Mouse (Mus musculus): ENCODE measurements around the gene Sult2a7. TPM values are rescaled to one million over a fixed set of nuclear protein-coding genes. Genes with fewer than 3 reads are reported as not detected.

Sult2a7 gene
- polyA plus RNA-seq (2014; fragmentation: Nextera tagmentation; extraction: Ambion mirVana) = not detected in 2 replicates

DNA sequence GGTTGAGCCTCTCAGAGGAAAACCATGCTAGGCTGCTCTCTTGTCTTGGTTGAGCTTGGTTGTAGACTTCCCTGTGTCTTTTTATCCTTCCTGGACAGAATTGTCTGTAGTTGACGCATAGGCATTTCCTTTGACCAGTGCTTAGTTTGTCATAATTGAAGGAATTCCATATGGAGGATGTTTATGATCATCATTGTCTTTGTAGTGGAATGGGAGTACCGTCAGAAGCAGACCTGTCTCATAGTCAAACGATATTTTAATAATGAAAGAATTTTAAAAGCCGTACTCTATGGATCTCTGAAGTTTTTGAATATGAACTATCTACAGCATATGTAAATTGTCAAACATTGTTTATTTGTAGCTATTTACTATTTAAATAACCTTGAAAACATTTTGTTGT lies at the start of gene Sult2a7:
TSS of gene Sult2a7 (minus strand) at position 101 of the 400 bp plus-strand sequence.
- ATAC-seq (ENCODE audit: low FRiP score) = no peak
- no peak within 1 kb of the TSS for H3K9ac ChIP-seq (ENCODE audit: low read length)
- H3K27me3 ChIP-seq (ENCODE audit: control insufficient read depth, insufficient read depth, low read length) = no peaks in the 10 kb centered on the region
- peaks cover 10% of the 10 kb centered on the region; the same call in 1 of the 2 replicates for H3K9me3 ChIP-seq (ENCODE audit: control insufficient read depth, low read length)
- 86% methylated on average over 4 of the region's 4 CpGs for WGBS
- no peak within 1 kb of the TSS for H3K4me2 ChIP-seq
- no peak for DNase-seq (ENCODE audit: low spot score, missing footprints)
- no peak within 1 kb of the TSS for H3K27ac ChIP-seq (ENCODE audit: low read depth, low read length)
- no peaks in the 10 kb centered on the region for H3K4me1 ChIP-seq (ENCODE audit: control insufficient read depth, insufficient read depth, low read length)
- H3K36me3 ChIP-seq (ENCODE audit: control insufficient read depth, insufficient read depth, low read length) = no peaks in the 10 kb centered on the region
- H3K4me3 ChIP-seq (ENCODE audit: low read depth, low read length) = no peak within 1 kb of the TSS

DNA sequence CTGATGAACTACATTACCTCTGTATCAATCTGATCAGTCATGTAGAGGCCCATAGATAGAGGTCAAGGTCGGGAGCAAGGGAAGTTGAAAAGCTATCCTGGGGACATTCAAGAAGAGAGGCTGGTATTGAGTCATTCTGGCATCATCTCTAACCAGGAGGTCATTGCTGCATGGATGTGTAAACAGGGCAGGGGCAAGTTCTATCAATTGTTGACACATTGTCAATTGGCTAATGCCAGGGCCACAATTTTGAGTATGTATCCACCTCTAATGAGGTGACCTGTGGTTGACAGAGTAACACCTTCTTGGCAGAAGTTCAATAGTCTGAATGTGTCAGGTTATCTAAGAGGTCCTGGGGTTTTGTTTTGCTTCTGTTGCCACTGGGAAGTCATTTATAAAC lies 31.2 kb upstream of the Sult2a7 start:
- H3K27ac ChIP-seq (ENCODE audit: low read depth, low read length) = no peak overlapping the region
- ATAC-seq (ENCODE audit: low FRiP score) (no peak), DNase-seq (ENCODE audit: low spot score, missing footprints) (no peak)
- no peaks in the 10 kb centered on the region for H3K36me3 ChIP-seq (ENCODE audit: control insufficient read depth, insufficient read depth, low read length)
- peaks cover 6% of the 10 kb centered on the region; the same call in 1 of the 2 replicates for H3K9me3 ChIP-seq (ENCODE audit: control insufficient read depth, low read length)
- no peaks in the 10 kb centered on the region for H3K4me1 ChIP-seq (ENCODE audit: control insufficient read depth, insufficient read depth, low read length)
- no peak overlapping the region for H3K4me2 ChIP-seq
- no peak overlapping the region for H3K9ac ChIP-seq (ENCODE audit: low read length)
- 52% methylated on average over 1 of the region's 1 CpGs for WGBS
- H3K4me3 ChIP-seq (ENCODE audit: low read depth, low read length) = no peak overlapping the region
- H3K27me3 ChIP-seq (ENCODE audit: control insufficient read depth, insufficient read depth, low read length) = no peaks in the 10 kb centered on the region

DNA sequence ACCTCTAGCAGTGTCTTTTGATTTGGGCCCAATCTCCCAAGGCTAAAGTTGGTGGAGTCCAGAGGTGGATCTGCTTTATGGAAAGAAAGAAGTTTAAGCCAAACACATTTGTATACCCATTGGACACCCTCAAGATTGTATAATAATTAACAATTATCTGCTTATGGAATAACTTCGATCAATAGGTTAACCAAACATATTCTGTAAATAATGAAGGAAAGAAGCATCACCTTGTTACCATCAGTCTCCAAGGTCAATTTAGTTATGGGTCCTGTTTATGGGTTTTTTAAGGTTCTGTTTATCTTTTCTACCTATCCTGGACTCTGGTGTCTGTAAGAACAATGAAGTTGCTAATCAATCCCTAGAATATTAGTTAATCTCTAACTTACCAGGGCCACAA lies 28.6 kb upstream of the Sult2a7 start:
- Histone ChIP-seq H3K4me1 (ENCODE audit: control insufficient read depth, insufficient read depth, low read length) (no peaks in the 10 kb centered on the region), H3K4me3 (ENCODE audit: low read depth, low read length) (no peak overlapping the region), H3K36me3 (ENCODE audit: control insufficient read depth, insufficient read depth, low read length) (no peaks in the 10 kb centered on the region), H3K4me2 (no peak overlapping the region), H3K9ac (ENCODE audit: low read length) (no peak overlapping the region), H3K27ac (ENCODE audit: low read depth, low read length) (no peak overlapping the region), H3K27me3 (ENCODE audit: control insufficient read depth, insufficient read depth, low read length) (no peaks in the 10 kb centered on the region), H3K9me3 (ENCODE audit: control insufficient read depth, low read length) (peaks cover 12% of the 10 kb centered on the region; the same call in 1 of the 2 replicates)
- 81% methylated on average over 1 of the region's 1 CpGs for WGBS
- no peak for DNase-seq (ENCODE audit: low spot score, missing footprints)
- ATAC-seq (ENCODE audit: low FRiP score) = no peak

DNA sequence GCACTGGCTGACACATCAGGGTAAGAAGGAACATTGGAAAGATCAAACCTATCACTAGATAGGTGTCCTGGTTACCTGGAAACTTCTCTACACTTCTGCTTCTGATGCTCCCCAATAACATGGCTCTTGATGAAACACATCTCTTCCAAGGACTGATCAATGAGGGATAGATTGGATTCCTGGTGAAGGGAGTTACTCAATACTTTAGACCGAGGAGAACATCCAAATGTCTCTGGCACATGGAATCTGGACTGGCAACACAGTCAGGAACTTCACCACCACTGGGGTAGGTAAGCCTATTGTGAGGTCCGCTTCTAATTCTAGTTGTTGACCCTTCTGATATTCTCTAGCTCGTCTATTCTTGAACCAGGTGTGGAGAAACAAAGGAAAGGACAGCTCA lies 24.3 kb upstream of the Sult2a7 start:
- Histone ChIP-seq H3K4me2 (no peak overlapping the region), H3K9me3 (ENCODE audit: control insufficient read depth, low read length) (peaks cover 18% of the 10 kb centered on the region)

DNA sequence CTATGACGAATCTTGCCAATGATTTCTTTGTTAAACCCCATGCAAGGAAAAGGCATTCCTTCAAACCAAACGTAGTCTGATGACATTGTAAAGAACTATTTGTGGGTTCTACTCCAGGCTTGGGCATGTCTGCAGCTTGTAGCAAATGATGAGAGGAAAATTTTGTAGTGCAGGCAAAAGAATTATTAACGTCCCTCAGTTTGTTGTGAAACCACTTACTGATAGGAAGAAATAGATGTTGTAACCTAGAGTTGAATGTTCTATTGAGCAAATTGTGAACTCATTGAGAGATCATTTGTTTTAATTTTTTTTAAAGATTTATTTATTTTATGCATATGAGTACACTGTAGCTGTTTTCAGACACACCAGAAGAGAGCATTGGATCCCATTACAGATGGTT lies 1.1 kb downstream of the Sult2a7 start:
- H3K4me2 ChIP-seq = no peak overlapping the region
- no peak overlapping the region for H3K4me3 ChIP-seq (ENCODE audit: low read depth, low read length)
- DNase-seq (ENCODE audit: low spot score, missing footprints) (no peak), ATAC-seq (ENCODE audit: low FRiP score) (no peak)
- H3K9me3 ChIP-seq (ENCODE audit: control insufficient read depth, low read length) = peaks cover 10% of the 10 kb centered on the region; the same call in 1 of the 2 replicates
- WGBS = 75% methylated on average over 3 of the region's 3 CpGs
- no peaks in the 10 kb centered on the region for H3K36me3 ChIP-seq (ENCODE audit: control insufficient read depth, insufficient read depth, low read length)
- H3K9ac ChIP-seq (ENCODE audit: low read length) = no peak overlapping the region
- H3K27ac ChIP-seq (ENCODE audit: low read depth, low read length) = no peak overlapping the region
- H3K4me1 ChIP-seq (ENCODE audit: control insufficient read depth, insufficient read depth, low read length) = no peaks in the 10 kb centered on the region
- no peaks in the 10 kb centered on the region for H3K27me3 ChIP-seq (ENCODE audit: control insufficient read depth, insufficient read depth, low read length)

More for the DNA sequence above, 24.3 kb upstream of the Sult2a7 start:
- DNase-seq (ENCODE audit: low spot score, missing footprints) = no peak
- Histone ChIP-seq H3K36me3 (ENCODE audit: control insufficient read depth, insufficient read depth, low read length) (no peaks in the 10 kb centered on the region), H3K9ac (ENCODE audit: low read length) (no peak overlapping the region), H3K27me3 (ENCODE audit: control insufficient read depth, insufficient read depth, low read length) (no peaks in the 10 kb centered on the region), H3K27ac (ENCODE audit: low read depth, low read length) (no peak overlapping the region), H3K4me1 (ENCODE audit: control insufficient read depth, insufficient read depth, low read length) (no peaks in the 10 kb centered on the region), H3K4me3 (ENCODE audit: low read depth, low read length) (no peak overlapping the region)
- ATAC-seq (ENCODE audit: low FRiP score) = no peak
- 72% methylated on average over 3 of the region's 3 CpGs for WGBS

DNA sequence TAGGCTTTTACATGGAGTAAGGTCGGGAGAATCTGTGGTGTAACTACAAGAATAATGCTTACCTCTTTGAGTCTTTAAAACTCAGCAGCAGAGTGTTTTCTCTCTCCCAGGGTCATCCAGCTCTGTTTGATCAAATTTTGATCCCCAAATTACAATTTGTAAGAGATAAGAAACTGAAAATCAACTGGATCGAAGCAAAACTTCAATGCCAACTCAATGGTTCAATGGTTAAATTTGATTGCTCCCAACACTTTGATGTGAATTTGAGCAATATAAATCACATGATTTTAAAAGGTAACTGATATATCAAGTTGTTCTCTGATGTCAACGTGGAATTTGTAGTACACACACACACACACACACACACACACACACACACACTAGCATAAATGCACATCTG lies 47.5 kb downstream of the Sult2a7 start, which contains the start of gene Sult2a8:
TSS of gene Sult2a8 (minus strand) at position 236 of the 400 bp plus-strand sequence.
- 69% methylated on average over 3 of the region's 3 CpGs for WGBS
- no peak for DNase-seq (ENCODE audit: low spot score, missing footprints)

DNA sequence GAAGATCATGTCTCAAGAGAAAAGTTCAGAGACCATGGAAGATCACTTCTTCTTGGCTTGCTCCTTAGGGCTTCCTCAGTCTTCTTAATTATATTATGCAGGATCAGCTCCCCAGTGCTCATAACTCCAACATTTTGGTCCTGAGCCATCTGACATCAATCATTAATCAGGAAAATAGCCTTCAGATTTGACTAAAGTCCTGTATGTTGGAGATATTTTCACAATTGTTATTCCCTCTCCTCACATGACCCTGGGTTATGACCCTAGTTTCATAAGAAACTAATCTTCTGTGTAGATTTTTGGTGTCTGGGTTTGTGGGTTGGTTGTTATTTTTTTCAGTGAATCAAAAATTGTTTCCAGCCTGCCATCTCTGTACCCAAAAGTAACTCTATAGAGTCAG lies 54.4 kb downstream of the Sult2a7 start:
- Histone ChIP-seq H3K4me1 (ENCODE audit: control insufficient read depth, insufficient read depth, low read length) (no peaks in the 10 kb centered on the region), H3K9ac (ENCODE audit: low read length) (no peak overlapping the region), H3K4me3 (ENCODE audit: low read depth, low read length) (no peak overlapping the region), H3K27ac (ENCODE audit: low read depth, low read length) (no peak overlapping the region), H3K27me3 (ENCODE audit: control insufficient read depth, insufficient read depth, low read length) (no peaks in the 10 kb centered on the region), H3K9me3 (ENCODE audit: control insufficient read depth, low read length) (peaks cover 5% of the 10 kb centered on the region; the same call in 1 of the 2 replicates), H3K4me2 (no peak overlapping the region), H3K36me3 (ENCODE audit: control insufficient read depth, insufficient read depth, low read length) (no peaks in the 10 kb centered on the region)
- ATAC-seq (ENCODE audit: low FRiP score) (no peak), DNase-seq (ENCODE audit: low spot score, missing footprints) (no peak)

More for the DNA sequence above, 47.5 kb downstream of the Sult2a7 start, which contains the start of gene Sult2a8:
- Histone ChIP-seq H3K4me3 (ENCODE audit: low read depth, low read length) (no peak within 1 kb of the TSS), H3K9me3 (ENCODE audit: control insufficient read depth, low read length) (no peaks in the 10 kb centered on the region; the same call in 1 of the 2 replicates), H3K9ac (ENCODE audit: low read length) (no peak within 1 kb of the TSS), H3K4me2 (no peak within 1 kb of the TSS), H3K27ac (ENCODE audit: low read depth, low read length) (no peak within 1 kb of the TSS), H3K4me1 (ENCODE audit: control insufficient read depth, insufficient read depth, low read length) (no peaks in the 10 kb centered on the region), H3K27me3 (ENCODE audit: control insufficient read depth, insufficient read depth, low read length) (no peaks in the 10 kb centered on the region), H3K36me3 (ENCODE audit: control insufficient read depth, insufficient read depth, low read length) (no peaks in the 10 kb centered on the region)
- ATAC-seq (ENCODE audit: low FRiP score) = no peak

DNA sequence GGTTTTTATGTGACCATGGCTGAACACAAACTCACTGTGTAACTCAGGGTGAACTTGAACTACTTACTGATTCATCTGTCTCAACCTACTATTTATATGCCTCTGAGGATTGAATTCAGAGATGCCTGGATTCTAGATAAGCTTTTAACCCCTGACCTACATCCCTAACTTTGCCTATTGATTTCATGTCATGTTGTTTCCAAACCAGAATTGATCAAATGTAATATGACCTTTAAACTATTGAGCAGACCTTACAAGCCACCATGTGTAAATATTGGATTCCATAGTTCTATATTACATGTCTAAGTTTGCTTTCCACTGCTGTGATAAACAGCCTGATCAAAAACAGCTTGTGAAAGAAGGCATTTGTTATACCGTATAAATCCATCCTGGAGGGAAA lies 55.5 kb downstream of the Sult2a7 start:
- WGBS = 73% methylated on average over 1 of the region's 1 CpGs
- H3K27me3 ChIP-seq (ENCODE audit: control insufficient read depth, insufficient read depth, low read length) = no peaks in the 10 kb centered on the region
- H3K9me3 ChIP-seq (ENCODE audit: control insufficient read depth, low read length) = peaks cover 5% of the 10 kb centered on the region; the same call in 1 of the 2 replicates

DNA sequence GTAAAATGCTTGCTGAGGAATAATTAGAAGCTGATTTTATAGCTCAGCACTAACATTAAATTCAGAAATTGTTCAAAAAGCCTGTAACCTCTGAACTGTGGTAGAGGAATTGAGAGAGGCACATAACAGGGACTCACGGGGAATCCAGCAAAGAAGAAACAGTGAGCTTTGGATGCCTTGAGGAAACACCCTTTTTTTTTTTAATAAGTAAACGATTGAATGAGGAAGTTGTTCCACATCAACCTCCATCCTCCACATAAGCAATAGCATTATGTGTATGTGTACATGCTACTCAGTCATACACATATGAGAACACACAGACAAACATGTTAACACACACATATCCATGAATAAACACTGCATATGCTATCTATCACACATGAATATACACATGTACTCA lies 56.0 kb downstream of the Sult2a7 start:
- Histone ChIP-seq H3K9me3 (ENCODE audit: control insufficient read depth, low read length) (peaks cover 5% of the 10 kb centered on the region; the same call in 1 of the 2 replicates), H3K4me1 (ENCODE audit: control insufficient read depth, insufficient read depth, low read length) (no peaks in the 10 kb centered on the region), H3K36me3 (ENCODE audit: control insufficient read depth, insufficient read depth, low read length) (no peaks in the 10 kb centered on the region), H3K27me3 (ENCODE audit: control insufficient read depth, insufficient read depth, low read length) (no peaks in the 10 kb centered on the region), H3K9ac (ENCODE audit: low read length) (no peak overlapping the region), H3K4me3 (ENCODE audit: low read depth, low read length) (no peak overlapping the region), H3K27ac (ENCODE audit: low read depth, low read length) (no peak overlapping the region), H3K4me2 (no peak overlapping the region)
- ATAC-seq (ENCODE audit: low FRiP score) = no peak
- no peak for DNase-seq (ENCODE audit: low spot score, missing footprints)
- WGBS = 82% methylated on average over 2 of the region's 2 CpGs

More for the DNA sequence above, 55.5 kb downstream of the Sult2a7 start:
- no peak overlapping the region for H3K4me3 ChIP-seq (ENCODE audit: low read depth, low read length)
- H3K27ac ChIP-seq (ENCODE audit: low read depth, low read length) = no peak overlapping the region
- DNase-seq (ENCODE audit: low spot score, missing footprints) (no peak), ATAC-seq (ENCODE audit: low FRiP score) (no peak)
- H3K36me3 ChIP-seq (ENCODE audit: control insufficient read depth, insufficient read depth, low read length) = no peaks in the 10 kb centered on the region
- no peak overlapping the region for H3K4me2 ChIP-seq
- H3K9ac ChIP-seq (ENCODE audit: low read length) = no peak overlapping the region
- no peaks in the 10 kb centered on the region for H3K4me1 ChIP-seq (ENCODE audit: control insufficient read depth, insufficient read depth, low read length)
